Mouse (Mus musculus) thymus, adult 2 months (tissue): ENCODE measurements around the gene Gpr39.

Experiments used
- CTCF ChIP-seq: fragments of 200-500 bp; IDR thresholded peaks from 2 replicates; pipeline ENCODE4 v1.5.1; 2012; ENCODE audit warnings: mild to moderate bottlenecking, control low read depth, low read length, moderate library complexity, borderline replicate concordance; ENCODE audit not compliant: control insufficient read depth, poor library complexity, insufficient read depth; ENCODE audit errors: extremely low read depth
- POLR2A ChIP-seq: fragments of 200-500 bp; IDR thresholded peaks from 2 replicates; pipeline ENCODE4 v1.6.1; 2012; ENCODE audit warnings: mild to moderate bottlenecking, low read length, control low read depth, moderate library complexity; ENCODE audit not compliant: control insufficient read depth, poor library complexity, insufficient read depth; ENCODE audit errors: extremely low read depth

DNA sequence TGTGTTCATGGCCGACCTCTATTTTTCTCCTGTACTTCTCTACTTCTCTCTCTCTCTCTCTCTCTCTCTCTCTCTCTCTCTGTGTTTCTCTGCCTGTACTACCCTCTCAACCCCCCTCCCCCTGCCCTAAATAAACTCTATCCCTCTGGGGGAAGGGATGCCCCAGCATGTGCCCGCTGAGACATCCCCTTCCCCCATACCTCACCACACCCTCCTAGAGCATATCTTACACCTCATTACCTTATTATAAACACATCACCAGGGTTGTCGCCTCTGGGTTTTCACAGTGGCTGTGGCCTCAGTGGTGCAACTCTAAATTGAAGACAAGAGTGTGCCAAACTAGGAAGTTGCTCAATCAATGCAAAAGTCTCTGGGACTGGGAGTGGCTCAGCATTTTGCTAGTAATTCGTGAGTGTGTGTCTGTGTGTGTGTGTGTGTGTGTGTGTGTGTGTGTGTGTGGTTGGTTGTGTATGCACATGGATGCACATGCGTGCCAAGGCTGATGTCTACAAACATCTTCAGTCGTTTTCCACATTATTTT lies 52.3 kb downstream of the Gpr39 start:
- TF ChIP-seq CTCF (no peak), POLR2A (no peak)
